Comparison of ENCODE assay signal across 22 mouse cellular contexts in genomic region chr9:44022100-44022847, GRCm38 (mm10). TPM values are rescaled to one million over a fixed set of nuclear protein-coding genes. Genes with fewer than 3 reads are reported as not detected.
DNase-seq lines count a peak whose midpoint lies in the region; ATAC-seq and TF ChIP-seq lines count a peak whose summit lies in the region.
"Had no signal": no experiment of that assay in that cellular context is flagged by ENCODE, and none has a peak within 500 bp of the region (broad histone marks: within the 10 kb centered on the region; RNA-seq: fewer than 3 reads in every experiment).

No protein-coding gene starts in this region.

- no peak overlapping the region for H3K4me3 ChIP-seq in liver, adult 2 months (ENCODE audit: insufficient read depth, low read depth, low read length)
- H3K4me3 ChIP-seq in thymus, adult 2 months (ENCODE audit: control insufficient read depth, insufficient read depth, low read length) = peak overlapping the region; percentile 29
- H3K4me3 ChIP-seq: forebrain, embryonic 15.5 days; hindbrain, embryonic 12.5 days; limb, embryonic 12.5 days; liver, embryonic 13.5 days; midbrain, embryonic 13.5 days; neural tube, embryonic 13.5 days had no signal

- peak; percentile 55 for ATAC-seq in activated CD4-positive, CD25-positive, alpha-beta regulatory T cell, adult 4 months
- ATAC-seq: forebrain, embryonic 15.5 days; midbrain, embryonic 13.5 days had no signal

- no peaks in the 10 kb centered on the region for H3K79me2 ChIP-seq in liver, adult 2 months (ENCODE audit: control insufficient read depth, insufficient read depth, low read length)

- no peak overlapping the region for H3K9ac ChIP-seq in liver, adult 2 months (ENCODE audit: low read depth, low read length)
- H3K9ac ChIP-seq: forebrain, embryonic 15.5 days; hindbrain, embryonic 12.5 days; limb, embryonic 12.5 days; liver, embryonic 13.5 days; lung, embryonic 14.5 days; midbrain, embryonic 13.5 days; neural tube, embryonic 13.5 days had no signal

- no peak for TF ChIP-seq CTCF in liver, adult 2 months (IDR thresholded peaks at IDR 0.05; ENCODE audit: low read depth, low read length)
- no peak for TF ChIP-seq CTCF in thymus, adult 2 months (IDR thresholded peaks at IDR 0.05; ENCODE audit: borderline replicate concordance, control insufficient read depth, extremely low read depth, insufficient read depth, low read length, poor library complexity)

- no peaks in the 10 kb centered on the region for H3K36me3 ChIP-seq in liver, adult 2 months (ENCODE audit: control insufficient read depth, insufficient read depth, low read length)
- H3K36me3 ChIP-seq in thymus, adult 2 months (ENCODE audit: control insufficient read depth, insufficient read depth, low read length) = no peaks in the 10 kb centered on the region
- H3K36me3 ChIP-seq: forebrain, embryonic 15.5 days; hindbrain, embryonic 12.5 days; limb, embryonic 12.5 days; liver, embryonic 13.5 days; midbrain, embryonic 13.5 days; neural tube, embryonic 13.5 days had no signal

- no peak for TF ChIP-seq POLR2A in liver, adult 2 months (IDR thresholded peaks at IDR 0.05; ENCODE audit: extremely low read depth, insufficient read depth, low read length)
- TF ChIP-seq POLR2A in thymus, adult 2 months (IDR thresholded peaks at IDR 0.05; ENCODE audit: control insufficient read depth, extremely low read depth, insufficient read depth, low read length, poor library complexity) = no peak

- H3K4me1 ChIP-seq in liver, adult 2 months (ENCODE audit: control insufficient read depth, insufficient read depth, low read length) = no peaks in the 10 kb centered on the region
- peaks cover 60% of the 10 kb centered on the region for H3K4me1 ChIP-seq in thymus, adult 2 months (replicated peaks; ENCODE audit: control insufficient read depth, insufficient read depth, low read length)
- H3K4me1 ChIP-seq: forebrain, embryonic 15.5 days; hindbrain, embryonic 12.5 days; limb, embryonic 12.5 days; liver, embryonic 13.5 days; midbrain, embryonic 13.5 days; neural tube, embryonic 13.5 days had no signal

- WGBS in liver, adult 2 months = 78% methylated on average over 8 of the region's 8 CpGs
- 6% methylated on average over 8 of the region's 8 CpGs for WGBS in thymus, adult 2 months

- DNase-seq in liver, adult 2 months (ENCODE audit: extremely low read depth, low read depth, low spot score) = peak; percentile 7
- no peak for DNase-seq in liver
- peak; percentile 83 for DNase-seq in thymus, adult 2 months
- peak; percentile 69 for DNase-seq in thymus, postnatal 4 days
- no peak for DNase-seq in embryo, embryonic 11 days
- DNase-seq in urinary bladder, postnatal 4 days (ENCODE audit: low spot score in 2 of 2) = no peak
- DNase-seq: adrenal gland, postnatal 14 days; cerebellum, adult 2 months; cerebellum, postnatal 36 days; heart, postnatal 14 days; kidney, adult 8-10 months; kidney, postnatal 14 days; liver, embryonic 13.5 days; lung, embryonic 14.5 days; retina, postnatal 1 day had no signal

- no peaks in the 10 kb centered on the region for H3K27me3 ChIP-seq in liver, adult 2 months (ENCODE audit: control insufficient read depth, insufficient read depth, low read length)
- no peaks in the 10 kb centered on the region for H3K27me3 ChIP-seq in thymus, adult 2 months (ENCODE audit: control insufficient read depth, insufficient read depth, low read length)
- H3K27me3 ChIP-seq: forebrain, embryonic 15.5 days; hindbrain, embryonic 12.5 days; limb, embryonic 12.5 days; liver, embryonic 13.5 days; midbrain, embryonic 13.5 days; neural tube, embryonic 13.5 days had no signal

- H3K27ac ChIP-seq in liver, adult 2 months (replicated peaks; ENCODE audit: insufficient read depth, low read depth, low read length) = no peak overlapping the region
- H3K27ac ChIP-seq in thymus, adult 2 months (ENCODE audit: control insufficient read depth, insufficient read depth, low read length) = peak overlapping the region; percentile 97
- H3K27ac ChIP-seq: forebrain, embryonic 15.5 days; hindbrain, embryonic 12.5 days; limb, embryonic 12.5 days; liver, embryonic 13.5 days; midbrain, embryonic 13.5 days; neural tube, embryonic 13.5 days; stomach, postnatal 0 days had no signal

RNA-seq across cellular contexts. Expression of gene Thy1, which starts 20.9 kb away (rescaled TPM):
- 0.46 and 0.87 TPM in 2 replicates for total RNA-seq in liver, adult 2 months (2014; rRNA removed)
- 3.2 and 4.5 TPM in 2 replicates for polyA plus RNA-seq in liver, adult 2 months (2012; rRNA removed)
- 100 to 1,000 TPM; 218 to 257 TPM for polyA plus RNA-seq in activated CD4-positive, CD25-positive, alpha-beta regulatory T cell, adult 4 months (2017; shearing (Covaris generic))
- polyA plus RNA-seq in thymus, adult 2 months (2012; rRNA removed) = 3,068 and 3,478 TPM in 2 replicates
- polyA plus RNA-seq: hindbrain, embryonic 12.5 days; limb, embryonic 12.5 days had no signal

RNA-seq across cellular contexts. Expression of gene Usp2, which starts 44.5 kb away (rescaled TPM):
- 9.9 and 13.6 TPM in 2 replicates for total RNA-seq in liver, adult 2 months (2014; rRNA removed)
- polyA plus RNA-seq in liver, adult 2 months (2012; rRNA removed) = 1.6 and 3.1 TPM in 2 replicates
- polyA plus RNA-seq in activated CD4-positive, CD25-positive, alpha-beta regulatory T cell, adult 4 months (2017; shearing (Covaris generic)) = 1 to 10 TPM; 1.6 to 1.7 TPM
- polyA plus RNA-seq in thymus, adult 2 months (2012; rRNA removed) = 4.5 and 6.8 TPM in 2 replicates

Comparison
In these comparisons a context has a peak if more than half of its experiments do, and no peak if none do; other contexts are left out.
1. DNase-seq: peak in liver, adult 2 months (single experiment), thymus, adult 2 months (single experiment) and thymus, postnatal 4 days (single experiment); none in liver (single experiment), embryo, embryonic 11 days (single experiment) and urinary bladder, postnatal 4 days (0 of 2).
2. RNA of gene Thy1, which starts 20.9 kb away (polyA plus RNA-seq): 3,068 to 3,478 TPM in thymus, adult 2 months and 218 to 257 TPM in activated CD4-positive, CD25-positive, alpha-beta regulatory T cell, adult 4 months; 3.2 to 4.5 TPM in liver, adult 2 months; every median in the first group is over 10 times any median in the second.